Mouse (Mus musculus) spleen, adult 2 months (tissue): ENCODE results near the gene Nfkbib. TPM values are rescaled to one million over a fixed set of nuclear protein-coding genes. Genes with fewer than 3 reads are reported as not detected.

Experiments
- DNase-seq, 2 experiments: peaks; one replicate each; pipeline versions ENCODE4 v3.0.0 to v3.0.0-alpha.2; 2012 to 2021; ENCODE audit warnings: low spot score in 2 of 2, low read depth in 1 of 2
- H3K27ac ChIP-seq: fragments of 200-500 bp; 2 replicates; pipeline ENCODE4 v1.5.1; 2012; ENCODE audit warnings: low read length, inconsistent platforms; ENCODE audit not compliant: insufficient read depth
- H3K27me3 ChIP-seq: fragments of 200-500 bp; 2 replicates; pipeline ENCODE4 v1.6.1; 2012; ENCODE audit warnings: mild to moderate bottlenecking, moderate library complexity, low read length, inconsistent platforms; ENCODE audit not compliant: control insufficient read depth, insufficient read depth
- H3K36me3 ChIP-seq: fragments of 200-500 bp; 2 replicates; pipeline ENCODE4 v1.6.1; 2012; ENCODE audit warnings: mild to moderate bottlenecking, low read length, inconsistent platforms; ENCODE audit not compliant: control insufficient read depth, insufficient read depth
- H3K4me1 ChIP-seq: fragments of 200-500 bp; 2 replicates; pipeline ENCODE4 v1.6.1; 2011; ENCODE audit warnings: inconsistent platforms; ENCODE audit not compliant: control insufficient read depth, insufficient read depth, insufficient read length
- H3K4me3 ChIP-seq: fragments of 200-500 bp; 2 replicates; pipeline ENCODE4 v1.5.1; 2011; ENCODE audit warnings: mild to moderate bottlenecking, inconsistent platforms; ENCODE audit not compliant: insufficient read depth, insufficient read length; ENCODE audit errors: extremely low read depth
- CTCF ChIP-seq: fragments of 200-500 bp; IDR thresholded peaks from 2 replicates; pipeline ENCODE4 v1.5.1; 2011; ENCODE audit warnings: mild to moderate bottlenecking, inconsistent platforms; ENCODE audit not compliant: insufficient read depth, insufficient read length, insufficient replicate concordance; ENCODE audit errors: extremely low read depth
- POLR2A ChIP-seq: fragments of 200-500 bp; IDR thresholded peaks from 2 replicates; pipeline ENCODE4 v1.6.1; 2011; ENCODE audit warnings: low read depth, low read length, inconsistent platforms
- WGBS: fragments of 180-500 bp; shearing (Covaris S2); methylation state at CpG from one replicate; pipeline ENCODE4 v1.1.7; 2018; 5-methylcytosine and 5-hydroxymethylcytosine counted together
- polyA plus RNA-seq: library from polyadenylated mRNA; depleted of rRNA; stranded (reverse); fragments of >200 nt; gene quantifications from 2 replicates; pipeline ENCODE4 v1.2.3, GENCODE M21; 2012; rRNA removed

Nfkbib gene
- polyA plus RNA-seq, 1 experiment, result 51.1 TPM

DNA sequence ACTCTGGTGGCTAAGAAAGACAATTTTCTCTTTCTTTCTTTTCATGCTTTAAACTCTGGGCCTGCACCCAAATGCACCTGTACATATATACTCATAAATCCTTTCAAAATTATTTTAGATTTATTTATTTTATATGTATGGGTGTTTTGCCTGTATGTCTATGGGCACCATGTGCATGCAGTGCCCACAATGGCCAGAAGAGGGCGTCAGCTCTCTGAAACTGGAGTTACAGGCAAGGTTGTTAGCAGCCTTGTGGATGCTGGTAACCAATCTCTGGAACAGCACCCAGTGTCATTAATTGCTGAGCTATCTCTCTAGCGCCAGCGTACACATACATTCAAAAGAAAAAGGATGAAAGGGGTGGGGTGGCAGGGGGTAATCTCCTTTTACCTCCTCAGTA is 56.4 kb downstream of the Nfkbib start:
- TF ChIP-seq CTCF (no peak), POLR2A (no peak)
- Histone ChIP-seq H3K4me3 (no peak overlapping the region), H3K27me3 (no peaks in the 10 kb centered on the region), H3K36me3 (no peaks in the 10 kb centered on the region), H3K27ac (no peak overlapping the region), H3K4me1 (no peaks in the 10 kb centered on the region)
- DNase-seq, result no peak
- 68% methylated on average over 3 of the region's 3 CpGs for WGBS

DNA sequence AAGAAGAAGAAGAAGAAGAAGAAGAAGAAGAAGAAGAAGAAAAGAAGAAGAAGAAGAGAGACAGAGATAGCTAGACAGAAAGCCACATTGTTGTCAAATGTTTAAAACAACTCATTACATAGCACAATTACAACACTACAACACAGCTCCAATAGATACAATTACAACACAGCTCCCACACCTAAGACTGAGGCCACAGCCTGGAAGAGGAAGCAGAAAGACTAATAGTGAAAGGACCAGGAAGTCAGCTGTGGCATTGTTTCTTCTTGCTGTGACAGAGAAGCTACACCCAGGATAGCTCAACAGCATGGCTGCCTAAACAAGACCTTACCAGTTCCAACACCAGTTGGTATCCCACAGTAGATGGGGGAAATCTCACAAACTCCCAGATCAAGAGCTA is 57.9 kb downstream of the Nfkbib start:
- Histone ChIP-seq H3K27me3 (no peaks in the 10 kb centered on the region), H3K4me3 (no peak overlapping the region), H3K4me1 (no peaks in the 10 kb centered on the region), H3K36me3 (no peaks in the 10 kb centered on the region), H3K27ac (no peak overlapping the region)
- no peak for DNase-seq
- TF ChIP-seq POLR2A (no peak), CTCF (no peak)

Other genes with a start within 250 kb of the Nfkbib start
- gene Ifnl3, start 244.7 kb downstream of the Nfkbib start, polyA plus RNA-seq, result not detected in 2 replicates
- gene Sycn, start 226.6 kb downstream of the Nfkbib start, polyA plus RNA-seq, result 3,549 and 8,446 TPM in 2 replicates
- 0.81 and 1.0 TPM in 2 replicates for gene Nccrp1, start 220.3 kb downstream of the Nfkbib start, polyA plus RNA-seq
- 48.2 and 68.2 TPM in 2 replicates for gene Samd4b, start 169.4 kb downstream of the Nfkbib start, polyA plus RNA-seq
- 13.2 and 17.6 TPM in 2 replicates for gene Pak4, start 169.3 kb downstream of the Nfkbib start, polyA plus RNA-seq
- gene Acp7, start 136.2 kb downstream of the Nfkbib start, polyA plus RNA-seq, result not detected in 2 replicates
- 3.7 and 4.7 TPM in 2 replicates for gene Fbxo27, start 74.7 kb downstream of the Nfkbib start, polyA plus RNA-seq
- gene Fbxo17, start 50.7 kb downstream of the Nfkbib start, polyA plus RNA-seq, result 5.9 and 7.6 TPM in 2 replicates
- 34.5 and 41.9 TPM in 2 replicates for gene Mrps12, start 25.7 kb downstream of the Nfkbib start, polyA plus RNA-seq
- gene Sars2, start 25.5 kb downstream of the Nfkbib start, polyA plus RNA-seq, result 21.5 and 28.8 TPM in 2 replicates
- gene Ccer2, start 11.3 kb downstream of the Nfkbib start, polyA plus RNA-seq, result not detected in 2 replicates
- 48.4 and 53.3 TPM in 2 replicates for gene Sirt2, start 777 bp downstream of the Nfkbib start, polyA plus RNA-seq
- gene Rinl, start 21.5 kb upstream of the Nfkbib start, polyA plus RNA-seq, result 35.4 and 36.4 TPM in 2 replicates
- gene Hnrnpl, start 41.0 kb upstream of the Nfkbib start, polyA plus RNA-seq, result 189 and 209 TPM in 2 replicates
- 101 and 108 TPM in 2 replicates for gene Ech1, start 57.7 kb upstream of the Nfkbib start, polyA plus RNA-seq
- 11.6 and 13.3 TPM in 2 replicates for gene Lgals4, start 66.3 kb upstream of the Nfkbib start, polyA plus RNA-seq
- 0.34 and 0.48 TPM in 2 replicates for gene Lgals7, start 96.3 kb upstream of the Nfkbib start, polyA plus RNA-seq
- gene Capn12, start 113.9 kb upstream of the Nfkbib start, polyA plus RNA-seq, result 0.13 and 0.14 TPM in 2 replicates
- gene Actn4, start 194.8 kb upstream of the Nfkbib start, polyA plus RNA-seq, result 156 and 192 TPM in 2 replicates
- gene Eif3k, start 214.4 kb upstream of the Nfkbib start, polyA plus RNA-seq, result 218 and 234 TPM in 2 replicates
- gene Map4k1, start 214.5 kb upstream of the Nfkbib start, polyA plus RNA-seq, result 174 and 236 TPM in 2 replicates